Mouse (Mus musculus): ENCODE data around the gene Siah2.

Siah2 gene

DNA sequence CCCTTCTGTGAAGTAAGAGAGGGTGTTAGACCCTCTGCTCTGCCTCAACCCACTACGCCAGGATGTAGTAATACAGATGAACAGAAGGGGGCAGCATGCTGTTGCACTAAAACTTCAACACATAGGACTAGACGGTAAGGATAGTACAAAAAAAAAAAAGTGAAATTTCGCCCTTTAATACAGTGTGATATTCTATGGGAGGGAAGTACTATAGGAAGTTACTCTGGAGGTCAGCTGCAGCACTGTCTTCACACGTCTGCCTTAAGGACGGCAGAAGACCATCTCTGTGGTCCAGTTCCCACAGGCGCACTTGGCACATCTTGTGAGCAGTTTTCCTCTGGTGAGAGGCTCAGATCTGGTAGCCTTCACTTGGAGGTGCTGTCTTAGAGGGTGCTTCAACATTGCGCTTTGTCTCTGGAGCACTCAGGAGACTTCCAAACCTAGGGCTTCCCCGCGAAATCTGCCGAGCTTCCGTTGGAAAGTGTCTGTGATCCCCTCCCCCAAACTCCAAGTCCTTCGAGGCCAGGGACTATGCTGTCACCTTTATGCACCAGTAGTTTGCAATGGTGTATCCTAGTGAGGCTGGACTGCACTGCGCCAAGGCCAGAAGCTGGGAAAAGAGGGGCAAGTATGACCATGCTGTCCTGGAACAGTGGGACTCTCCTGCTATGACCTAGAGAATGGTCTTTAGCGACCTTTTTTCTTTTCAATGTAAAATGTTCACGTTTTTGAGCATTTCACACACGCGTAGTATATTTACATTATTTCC is 36.7 kb downstream of the Siah2 start:
- DNase-seq: peak; percentile 79

DNA sequence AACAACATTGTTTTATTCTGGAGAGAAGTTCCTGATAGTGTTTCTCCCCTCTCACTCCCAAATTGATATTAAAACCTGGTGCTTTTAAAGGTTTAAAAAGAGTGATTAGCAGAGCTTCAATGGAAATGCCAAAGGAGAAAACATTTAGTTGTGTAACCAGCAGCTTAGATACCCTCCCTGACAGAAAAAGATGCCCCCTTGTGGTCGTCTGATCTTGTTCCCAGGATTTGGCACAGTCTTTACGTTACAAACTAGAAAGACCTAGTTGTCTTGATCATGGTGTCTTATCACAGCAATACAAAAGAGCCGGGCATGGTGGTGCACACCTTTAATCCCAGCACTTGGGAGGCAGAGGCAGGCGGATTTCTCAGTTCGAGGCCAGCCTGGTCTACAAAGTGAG is 38.3 kb downstream of the Siah2 start:
- peak; percentile 49 for DNase-seq

DNA sequence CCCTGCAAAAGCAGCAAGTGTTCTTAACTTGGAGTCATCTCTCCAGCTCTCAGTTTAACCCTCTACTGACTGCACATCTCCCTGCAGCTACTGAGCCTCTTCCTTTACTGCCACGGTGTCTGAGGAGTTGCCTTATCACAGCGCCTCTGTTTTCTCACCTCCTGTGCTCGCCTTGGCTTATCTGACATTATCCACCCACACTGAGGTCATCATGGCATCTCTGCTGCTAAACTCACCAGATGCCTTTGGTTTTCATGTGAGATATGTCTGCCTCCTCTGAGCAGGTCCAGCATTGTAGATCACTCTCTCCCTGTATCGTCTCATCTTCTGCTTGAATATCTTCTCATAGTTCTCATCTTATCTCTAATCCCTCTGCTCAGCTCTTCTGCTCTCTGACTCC is 41.9 kb downstream of the Siah2 start:
- DNase-seq: no peak

DNA sequence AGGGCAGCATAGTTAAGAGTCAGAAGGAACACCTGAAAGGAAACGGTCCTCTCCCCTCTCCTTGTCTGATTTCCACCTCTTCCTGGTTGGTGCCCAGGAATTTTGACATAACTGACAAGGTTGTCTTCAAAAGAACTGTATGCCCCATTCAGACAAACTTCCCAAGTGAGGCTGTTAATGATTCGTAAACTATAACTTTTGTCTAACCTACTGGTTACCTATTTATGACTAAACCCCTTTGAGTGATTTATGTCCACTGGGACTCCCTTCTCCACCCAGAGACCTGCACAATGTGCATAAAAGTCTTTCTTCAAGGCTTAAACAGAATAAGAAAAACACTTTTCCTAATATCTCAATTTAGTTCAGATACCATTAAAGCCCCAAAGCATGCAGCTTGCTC is 45.0 kb downstream of the Siah2 start:
- no peak for DNase-seq

DNA sequence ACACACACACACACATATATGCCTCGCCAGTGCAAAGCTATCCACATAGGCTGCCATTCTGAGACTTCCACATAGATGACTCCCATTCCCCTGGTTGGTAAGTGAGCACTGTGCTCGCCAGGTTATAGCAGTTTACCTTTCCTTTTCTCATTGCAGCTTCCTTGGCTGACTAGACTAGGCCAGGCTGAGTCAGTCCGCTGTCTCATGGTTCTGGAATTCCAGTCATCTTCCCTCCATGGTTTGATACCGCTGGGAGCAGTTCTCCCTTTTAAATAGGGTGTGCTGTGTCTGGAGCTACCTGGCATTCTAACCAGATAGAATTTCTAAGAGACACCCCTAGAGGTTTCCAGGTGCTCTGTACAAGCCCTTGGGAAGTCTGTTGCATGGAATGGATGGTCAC is 46.0 kb downstream of the Siah2 start:
- no peak for DNase-seq

DNA sequence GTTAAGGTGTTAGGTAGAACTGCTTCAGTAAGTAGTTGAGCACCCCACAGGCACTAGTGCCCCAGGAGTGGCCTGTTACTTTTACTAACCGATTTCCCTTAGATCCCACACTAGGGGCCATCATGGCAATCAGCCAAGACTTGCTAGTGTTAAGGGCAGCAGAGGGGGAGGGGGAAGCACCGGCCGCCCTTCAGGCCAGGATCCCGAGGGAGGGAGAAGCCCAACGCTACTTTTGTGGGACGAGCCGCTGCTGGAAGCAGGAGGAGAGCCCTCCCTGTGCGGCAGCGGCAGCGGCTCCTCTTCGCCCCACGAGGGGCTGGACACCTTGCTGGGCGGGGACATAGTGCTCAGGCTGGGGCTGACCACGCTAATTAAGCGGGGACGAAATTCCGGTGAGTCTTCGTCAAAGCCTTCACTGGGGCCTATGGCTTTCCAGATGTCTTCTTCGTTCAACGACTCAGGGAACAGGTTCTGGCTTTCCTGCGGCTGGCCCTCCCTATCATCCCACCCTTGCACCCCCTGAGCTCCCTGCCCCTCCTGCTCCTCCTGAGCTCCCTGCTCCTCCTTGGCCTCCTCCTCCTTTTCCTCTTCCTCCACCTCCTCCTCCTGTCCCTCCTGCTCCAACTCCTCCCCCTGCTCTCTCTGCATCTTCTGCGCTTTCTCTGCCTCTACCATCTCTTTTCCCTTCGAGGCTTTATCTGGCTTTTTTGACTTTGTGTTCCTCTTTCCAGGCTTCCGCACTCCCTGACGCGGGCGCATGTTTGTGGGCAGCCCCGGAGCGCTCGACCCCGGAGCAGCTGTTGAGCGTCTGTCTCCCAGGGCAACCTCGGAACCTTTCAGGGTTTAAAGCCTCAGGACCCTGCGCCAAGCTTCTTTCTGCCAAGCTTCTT is 55.5 kb downstream of the Siah2 start, which contains the start of gene Erich6:
Erich6 (minus strand) TSS at position 802 of the 890 bp plus-strand sequence.
- DNase-seq: peak; percentile 6

DNA sequence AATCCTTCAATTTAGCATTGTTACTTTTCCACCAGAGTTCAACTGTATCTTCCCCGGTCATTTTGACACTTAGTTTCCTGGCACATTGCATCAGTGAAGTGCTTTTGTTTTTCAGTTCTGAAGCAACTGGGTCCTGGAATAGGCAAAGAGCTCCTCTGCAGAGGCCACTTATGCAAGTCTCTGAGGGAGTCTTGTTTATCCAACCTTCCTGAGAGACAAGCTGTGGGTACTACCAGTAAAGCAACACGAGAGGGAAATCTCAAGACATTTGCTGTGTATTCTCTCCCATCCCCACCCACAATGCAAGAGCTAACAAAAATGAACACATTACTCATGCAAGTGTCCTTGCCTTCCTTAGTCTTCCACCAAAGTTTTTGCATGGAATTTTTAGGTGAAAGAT is 60.5 kb downstream of the Siah2 start:
- no peak for DNase-seq

DNA sequence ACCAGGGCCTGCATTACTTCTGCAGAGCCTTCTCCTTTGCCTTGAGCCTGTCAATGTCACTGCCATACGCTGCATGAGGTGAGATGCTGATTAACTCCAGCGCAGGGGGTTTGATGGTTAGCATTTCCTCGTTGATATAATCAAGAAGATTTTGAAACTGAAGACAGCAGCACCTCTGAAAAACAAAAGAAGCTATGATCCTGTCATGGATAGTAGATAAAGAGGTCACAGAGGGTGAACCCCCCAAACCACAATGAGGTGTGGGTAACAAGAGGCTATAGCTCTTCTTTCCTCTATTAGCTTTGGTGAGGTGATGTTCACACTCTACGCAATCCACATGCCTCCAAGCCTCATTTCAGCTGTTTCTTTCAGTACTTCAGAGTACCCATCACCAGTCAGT is 67.2 kb downstream of the Siah2 start:
- DNase-seq: no peak

All from lung, postnatal 14 days (tissue).